Mouse (Mus musculus): ENCODE measurements around the gene Prss54. TPM values are rescaled to one million over a fixed set of nuclear protein-coding genes. Genes with fewer than 3 reads are reported as not detected.
"Not testable (repeated sequence)": the region's sequence is repeated elsewhere in the genome, so short reads cannot be mapped to it uniquely, and the experiment has no call there.

Prss54 gene
- polyA plus RNA-seq (2015; fragmentation: Nextera tagmentation; extraction: Ambion mirVana) = not detected in 2 replicates

GRCm38 (mm10) chr8:95576240-95576639 is at the start of gene Prss54:
Gene Prss54, minus strand, starts transcription at chr8:95576340.
- peaks cover 3% of the 10 kb centered on the region; the same call in 1 of the 2 replicates for H3K4me1 ChIP-seq (ENCODE audit: control insufficient read depth, insufficient read depth, low read length)
- H3K27ac ChIP-seq (ENCODE audit: low read length) = no peak within 1 kb of the TSS
- H3K9ac ChIP-seq (ENCODE audit: low read length) = no peak within 1 kb of the TSS

GRCm38 (mm10) chr8:95624833-95625232 is 48.7 kb upstream of the Prss54 start:
- H3K4me1 ChIP-seq (ENCODE audit: control insufficient read depth, insufficient read depth, low read length) = peaks cover 5% of the 10 kb centered on the region; the same call in 1 of the 2 replicates
- no peaks in the 10 kb centered on the region for H3K36me3 ChIP-seq (ENCODE audit: control insufficient read depth, insufficient read depth)
- no peak overlapping the region for H3K4me3 ChIP-seq (ENCODE audit: low read length)
- no peak overlapping the region for H3K9ac ChIP-seq (ENCODE audit: low read length)
- H3K27me3 ChIP-seq (ENCODE audit: control insufficient read depth, insufficient read depth, low read length) = no peaks in the 10 kb centered on the region
- no peak for ATAC-seq (replicated peaks; ENCODE audit: extremely low read depth, insufficient read depth, low FRiP score)
- no peak overlapping the region for H3K4me2 ChIP-seq (ENCODE audit: low read depth, low read length)
- H3K27ac ChIP-seq (ENCODE audit: low read length) = no peak overlapping the region
- no peaks in the 10 kb centered on the region for H3K9me3 ChIP-seq (replicated peaks; ENCODE audit: control insufficient read depth, low read length)
- WGBS = 73% methylated on average over 2 of the region's 2 CpGs

More at GRCm38 (mm10) chr8:95576240-95576639, at the start of gene Prss54:
- Histone ChIP-seq H3K4me2 (ENCODE audit: low read depth, low read length) (no peak within 1 kb of the TSS), H3K9me3 (replicated peaks; ENCODE audit: control insufficient read depth, low read length) (no peaks in the 10 kb centered on the region), H3K4me3 (ENCODE audit: low read length) (no peak within 1 kb of the TSS), H3K36me3 (ENCODE audit: control insufficient read depth, insufficient read depth) (no peaks in the 10 kb centered on the region), H3K27me3 (ENCODE audit: control insufficient read depth, insufficient read depth, low read length) (no peaks in the 10 kb centered on the region)
- WGBS = 80% methylated on average over 10 of the region's 10 CpGs
- no peak for ATAC-seq (replicated peaks; ENCODE audit: extremely low read depth, insufficient read depth, low FRiP score)

- H3K4me1 ChIP-seq (ENCODE audit: control insufficient read depth, insufficient read depth, low read length) = peaks cover 5% of the 10 kb centered on the region; the same call in 1 of the 2 replicates
- no peak for ATAC-seq (replicated peaks; ENCODE audit: extremely low read depth, insufficient read depth, low FRiP score)
- no peaks in the 10 kb centered on the region for H3K27me3 ChIP-seq (ENCODE audit: control insufficient read depth, insufficient read depth, low read length)
- 79% methylated on average over 2 of the region's 2 CpGs for WGBS
- H3K9me3 ChIP-seq (replicated peaks; ENCODE audit: control insufficient read depth, low read length) = no peaks in the 10 kb centered on the region
- H3K9ac ChIP-seq (ENCODE audit: low read length) = no peak overlapping the region
- no peak overlapping the region for H3K4me2 ChIP-seq (ENCODE audit: low read depth, low read length)
- no peak overlapping the region for H3K4me3 ChIP-seq (ENCODE audit: low read length)
- no peak overlapping the region for H3K27ac ChIP-seq (ENCODE audit: low read length)
- H3K36me3 ChIP-seq (ENCODE audit: control insufficient read depth, insufficient read depth) = no peaks in the 10 kb centered on the region
These were observed 43.9 kb upstream of the Prss54 start for GRCm38 (mm10) chr8:95620046-95620445.

GRCm38 (mm10) chr8:95616383-95616782 is 40.2 kb upstream of the Prss54 start:
- H3K36me3 ChIP-seq (ENCODE audit: control insufficient read depth, insufficient read depth) = no peaks in the 10 kb centered on the region
- H3K9ac ChIP-seq (ENCODE audit: low read length) = no peak overlapping the region
- no peaks in the 10 kb centered on the region for H3K9me3 ChIP-seq (replicated peaks; ENCODE audit: control insufficient read depth, low read length)
- no peak overlapping the region for H3K4me3 ChIP-seq (ENCODE audit: low read length)
- no peaks in the 10 kb centered on the region for H3K27me3 ChIP-seq (ENCODE audit: control insufficient read depth, insufficient read depth, low read length)
- ATAC-seq (replicated peaks; ENCODE audit: extremely low read depth, insufficient read depth, low FRiP score) = no peak
- no peak overlapping the region for H3K4me2 ChIP-seq (ENCODE audit: low read depth, low read length)
- no peak overlapping the region for H3K27ac ChIP-seq (ENCODE audit: low read length)
- WGBS = 80% methylated on average over 7 of the region's 7 CpGs
- H3K4me1 ChIP-seq (ENCODE audit: control insufficient read depth, insufficient read depth, low read length) = no peaks in the 10 kb centered on the region

- no peak overlapping the region for H3K9ac ChIP-seq (ENCODE audit: low read length)
- ATAC-seq (replicated peaks; ENCODE audit: extremely low read depth, insufficient read depth, low FRiP score) = no peak
- 56% methylated on average over 5 of the region's 5 CpGs for WGBS
- no peaks in the 10 kb centered on the region for H3K36me3 ChIP-seq (ENCODE audit: control insufficient read depth, insufficient read depth)
- H3K4me3 ChIP-seq (ENCODE audit: low read length) = no peak overlapping the region
- no peaks in the 10 kb centered on the region for H3K27me3 ChIP-seq (ENCODE audit: control insufficient read depth, insufficient read depth, low read length)
- H3K27ac ChIP-seq (ENCODE audit: low read length) = no peak overlapping the region
- peak overlapping the region; percentile 42; the same call in 1 of the 2 replicates for H3K4me2 ChIP-seq (ENCODE audit: low read depth, low read length)
- H3K9me3 ChIP-seq (replicated peaks; ENCODE audit: control insufficient read depth, low read length) = no peaks in the 10 kb centered on the region
- peaks cover 4% of the 10 kb centered on the region for H3K4me1 ChIP-seq (ENCODE audit: control insufficient read depth, insufficient read depth, low read length)
These were observed 35.6 kb upstream of the Prss54 start for GRCm38 (mm10) chr8:95611769-95612168.

GRCm38 (mm10) chr8:95610749-95611148 is 34.6 kb upstream of the Prss54 start:
- H3K27ac ChIP-seq (ENCODE audit: low read length) = no peak overlapping the region
- no peak for ATAC-seq (replicated peaks; ENCODE audit: extremely low read depth, insufficient read depth, low FRiP score)

GRCm38 (mm10) chr8:95609406-95609805 is 33.3 kb upstream of the Prss54 start:
- Histone ChIP-seq H3K9ac (ENCODE audit: low read length) (no peak overlapping the region), H3K4me2 (ENCODE audit: low read depth, low read length) (no peak overlapping the region), H3K27ac (ENCODE audit: low read length) (no peak overlapping the region), H3K36me3 (ENCODE audit: control insufficient read depth, insufficient read depth) (no peaks in the 10 kb centered on the region), H3K4me3 (ENCODE audit: low read length) (no peak overlapping the region), H3K4me1 (ENCODE audit: control insufficient read depth, insufficient read depth, low read length) (peaks cover 4% of the 10 kb centered on the region), H3K27me3 (ENCODE audit: control insufficient read depth, insufficient read depth, low read length) (no peaks in the 10 kb centered on the region), H3K9me3 (replicated peaks; ENCODE audit: control insufficient read depth, low read length) (no peaks in the 10 kb centered on the region)
- ATAC-seq (replicated peaks; ENCODE audit: extremely low read depth, insufficient read depth, low FRiP score) = no peak
- 87% methylated on average over 5 of the region's 5 CpGs for WGBS

More at GRCm38 (mm10) chr8:95610749-95611148, 34.6 kb upstream of the Prss54 start:
- Histone ChIP-seq H3K4me2 (ENCODE audit: low read depth, low read length) (no peak overlapping the region), H3K36me3 (ENCODE audit: control insufficient read depth, insufficient read depth) (no peaks in the 10 kb centered on the region), H3K9ac (ENCODE audit: low read length) (no peak overlapping the region), H3K4me1 (ENCODE audit: control insufficient read depth, insufficient read depth, low read length) (peaks cover 4% of the 10 kb centered on the region), H3K9me3 (replicated peaks; ENCODE audit: control insufficient read depth, low read length) (no peaks in the 10 kb centered on the region), H3K4me3 (ENCODE audit: low read length) (no peak overlapping the region), H3K27me3 (ENCODE audit: control insufficient read depth, insufficient read depth, low read length) (no peaks in the 10 kb centered on the region)
- 57% methylated on average over 14 of the region's 14 CpGs for WGBS

GRCm38 (mm10) chr8:95607210-95607609 is 31.1 kb upstream of the Prss54 start:
- Histone ChIP-seq H3K27ac (ENCODE audit: low read length) (peak overlapping the region; percentile 68), H3K4me3 (ENCODE audit: low read length) (no peak overlapping the region), H3K9ac (ENCODE audit: low read length) (peak overlapping the region; percentile 61), H3K4me2 (ENCODE audit: low read depth, low read length) (peak overlapping the region; percentile 27), H3K27me3 (ENCODE audit: control insufficient read depth, insufficient read depth, low read length) (no peaks in the 10 kb centered on the region), H3K9me3 (replicated peaks; ENCODE audit: control insufficient read depth, low read length) (no peaks in the 10 kb centered on the region), H3K36me3 (ENCODE audit: control insufficient read depth, insufficient read depth) (no peaks in the 10 kb centered on the region), H3K4me1 (ENCODE audit: control insufficient read depth, insufficient read depth, low read length) (peaks cover 4% of the 10 kb centered on the region)
- WGBS = 30% methylated on average over 9 of the region's 9 CpGs
- no peak for ATAC-seq (replicated peaks; ENCODE audit: extremely low read depth, insufficient read depth, low FRiP score)

GRCm38 (mm10) chr8:95606509-95606908 is 30.4 kb upstream of the Prss54 start:
- Histone ChIP-seq H3K4me2 (ENCODE audit: low read depth, low read length) (peak overlapping the region; percentile 27), H3K27ac (ENCODE audit: low read length) (peak overlapping the region; percentile 68; the same call in 1 of the 2 replicates)
- 23% methylated on average over 4 of the region's 5 CpGs for WGBS
- H3K36me3 ChIP-seq (ENCODE audit: control insufficient read depth, insufficient read depth); H3K9me3 ChIP-seq (replicated peaks; ENCODE audit: control insufficient read depth, low read length); H3K4me3 ChIP-seq (ENCODE audit: low read length); H3K4me1 ChIP-seq (ENCODE audit: control insufficient read depth, insufficient read depth, low read length); ATAC-seq (replicated peaks; ENCODE audit: extremely low read depth, insufficient read depth, low FRiP score); H3K27me3 ChIP-seq (ENCODE audit: control insufficient read depth, insufficient read depth, low read length); H3K9ac ChIP-seq (ENCODE audit: low read length): not testable (repeated sequence)
